In genomic region chr19:16435531-16436231, GRCm38 (mm10) we compare ENCODE assay signal across 8 mouse cellular contexts. TPM values are rescaled to one million over a fixed set of nuclear protein-coding genes. Genes with fewer than 3 reads are reported as not detected.
A peak's percentile ranks its signal among the peaks of the same experiment; 100 is the strongest.
DNase-seq lines count a peak whose midpoint lies in the region; ATAC-seq and TF ChIP-seq lines count a peak whose summit lies in the region.

TSS of gene Gna14 (plus strand) at chr19:16435762.

- H3K27me3 ChIP-seq in heart, embryonic 13.5 days (replicated peaks), result peaks cover 44% of the 10 kb centered on the region
- H3K27me3 ChIP-seq in kidney, embryonic 16.5 days (ENCODE audit: insufficient read depth, low read length), result peaks cover 3% of the 10 kb centered on the region
- H3K27me3 ChIP-seq in neural tube, embryonic 13.5 days, result peaks cover 54% of the 10 kb centered on the region

- H3K4me3 ChIP-seq in heart, embryonic 13.5 days, result peak within 1 kb of the TSS; percentile 57
- H3K4me3 ChIP-seq in kidney, embryonic 16.5 days (ENCODE audit: low read length), result peak within 1 kb of the TSS; percentile 54
- H3K4me3 ChIP-seq in lung, adult 2 months (replicated peaks; ENCODE audit: extremely low read depth, low read depth, low read length), result peak within 1 kb of the TSS; percentile 76
- peak within 1 kb of the TSS; percentile 40 for H3K4me3 ChIP-seq in neural tube, embryonic 13.5 days

- H3K4me2 ChIP-seq in heart, embryonic 13.5 days, result peak within 1 kb of the TSS; percentile 91
- H3K4me2 ChIP-seq in kidney, embryonic 16.5 days (replicated peaks; ENCODE audit: low read depth, low read length), result peak within 1 kb of the TSS; percentile 75
- H3K4me2 ChIP-seq in neural tube, embryonic 13.5 days, result peak within 1 kb of the TSS; percentile 72

- peak; percentile 71 for DNase-seq in CD4-positive, CD25-positive, alpha-beta regulatory T cell, adult 2 months (ENCODE audit: low read depth, low spot score)
- peak; percentile 37 for DNase-seq in brain, adult 2 months (ENCODE audit: low read depth, low spot score)
- DNase-seq in lung, adult 2 months, result peak; percentile 68
- peak; percentile 46 for DNase-seq in testis, postnatal 14 days (ENCODE audit: low spot score)

- no peaks in the 10 kb centered on the region for H3K36me3 ChIP-seq in heart, embryonic 13.5 days
- no peaks in the 10 kb centered on the region for H3K36me3 ChIP-seq in kidney, embryonic 16.5 days (ENCODE audit: insufficient read depth, low read length)
- no peaks in the 10 kb centered on the region for H3K36me3 ChIP-seq in neural tube, embryonic 13.5 days

- no peak within 1 kb of the TSS for H3K27ac ChIP-seq in heart, embryonic 13.5 days (replicated peaks)
- H3K27ac ChIP-seq in kidney, embryonic 16.5 days (ENCODE audit: low read length), result peak within 1 kb of the TSS; percentile 27
- H3K27ac ChIP-seq in neural tube, embryonic 13.5 days (replicated peaks), result no peak within 1 kb of the TSS

- H3K9ac ChIP-seq in heart, embryonic 13.5 days, result peak within 1 kb of the TSS; percentile 71
- peak within 1 kb of the TSS; percentile 73 for H3K9ac ChIP-seq in kidney, embryonic 16.5 days (replicated peaks; ENCODE audit: low read length)
- H3K9ac ChIP-seq in neural tube, embryonic 13.5 days, result peak within 1 kb of the TSS; percentile 63

- TF ChIP-seq CTCF in lung, adult 2 months (IDR thresholded peaks at IDR 0.05; ENCODE audit: insufficient read depth, low read length), result peak; percentile 77

- H3K9me3 ChIP-seq in heart, embryonic 13.5 days, result no peaks in the 10 kb centered on the region
- no peaks in the 10 kb centered on the region for H3K9me3 ChIP-seq in kidney, embryonic 16.5 days (ENCODE audit: low read length)
- no peaks in the 10 kb centered on the region for H3K9me3 ChIP-seq in neural tube, embryonic 13.5 days

- peak; percentile 88 for ATAC-seq in erythroblast, adult 5-6 weeks (replicated peaks; ENCODE audit: low FRiP score, poor library complexity, severe bottlenecking)
- ATAC-seq in heart, embryonic 13.5 days (ENCODE audit: extremely low read depth, insufficient number of reproducible peaks, low FRiP score, low TSS enrichment), result no peak
- ATAC-seq in kidney, embryonic 16.5 days (ENCODE audit: low FRiP score, low TSS enrichment), result peak; percentile 78
- ATAC-seq in neural tube, embryonic 13.5 days (ENCODE audit: low read depth), result peak; percentile 41

- no peak; the same call in 1 of the 2 replicates for TF ChIP-seq POLR2A in lung, adult 2 months (IDR thresholded peaks at IDR 0.05; ENCODE audit: borderline replicate concordance, extremely low read depth, low read depth, low read length)

- 2% methylated on average over 27 of the region's 27 CpGs for WGBS in heart, embryonic 13.5 days
- 1% methylated on average over 27 of the region's 27 CpGs for WGBS in kidney, embryonic 16.5 days
- under 1% methylated on average over 27 of the region's 27 CpGs for WGBS in lung, adult 2 months
- WGBS in neural tube, embryonic 13.5 days, result 2% methylated on average over 27 of the region's 27 CpGs

- peaks cover 49% of the 10 kb centered on the region for H3K4me1 ChIP-seq in heart, embryonic 13.5 days
- H3K4me1 ChIP-seq in kidney, embryonic 16.5 days (ENCODE audit: insufficient read depth, low read length), result peaks cover 36% of the 10 kb centered on the region
- H3K4me1 ChIP-seq in lung, adult 2 months (ENCODE audit: control insufficient read depth, insufficient read depth, low read length), result peaks cover 15% of the 10 kb centered on the region
- peaks cover 28% of the 10 kb centered on the region for H3K4me1 ChIP-seq in neural tube, embryonic 13.5 days (replicated peaks)

RNA-seq across cellular contexts. Expression of gene Gna14, which starts in this region (rescaled TPM):
- total RNA-seq in erythroblast, adult 5-6 weeks (2015; ENCODE audit: low replicate concordance), result 1.3 TPM in 1 of 2 replicates, not detected in the other
- 0.09 and 0.42 TPM in 2 replicates for total RNA-seq in erythroblast, adult 5-6 weeks (2017; ENCODE audit: low replicate concordance)
- polyA plus RNA-seq in heart, embryonic 13.5 days (2015; fragmentation: Nextera tagmentation; extraction: Ambion mirVana), result 1.1 and 1.6 TPM in 2 replicates
- 14.0 and 14.2 TPM in 2 replicates for polyA plus RNA-seq in kidney, embryonic 16.5 days (2015; fragmentation: Nextera tagmentation; extraction: Ambion mirVana)
- 15.2 and 16.5 TPM in 2 replicates for polyA plus RNA-seq in lung, adult 2 months (2012; rRNA removed)
- polyA plus RNA-seq in neural tube, embryonic 13.5 days (2015; fragmentation: Nextera tagmentation; extraction: Ambion mirVana), result 0.45 and 0.74 TPM in 2 replicates

Comparison
In these comparisons a context has a peak if more than half of its experiments do, and no peak if none do; other contexts are left out.
1. Peak in ATAC-seq, H3K4me3 ChIP-seq, H3K9ac ChIP-seq and H3K4me2 ChIP-seq in neural tube, embryonic 13.5 days; RNA of the gene not detected or under 1 TPM.